Mouse (Mus musculus) heart, embryonic 11.5 days (tissue): Measurements from ENCODE around the gene Gna12. TPM values are rescaled to one million over a fixed set of nuclear protein-coding genes. Genes with fewer than 3 reads are reported as not detected.

Experiments
- ATAC-seq: fragments of 200-750 bp; cut with Nextera tagmentation; replicated peaks from 2 replicates; pipeline ENCODE4 v1.8.0; 2017; ENCODE audit warnings: moderate library complexity; ENCODE audit not compliant: insufficient number of reproducible peaks, low FRiP score, low TSS enrichment
- H3K27ac ChIP-seq: fragments of 300-500 bp; sonication (generic); 2 replicates; pipeline ENCODE4 v1.5.1; 2014; ENCODE audit warnings: mild to moderate bottlenecking, low read depth, low read length
- H3K27me3 ChIP-seq: fragments of 300-500 bp; sonication (generic); 2 replicates; pipeline ENCODE4 v1.6.1; 2014; ENCODE audit warnings: mild to moderate bottlenecking, low read length, mixed read lengths; ENCODE audit not compliant: control insufficient read depth, insufficient read depth
- H3K36me3 ChIP-seq: fragments of 300-500 bp; sonication (generic); 2 replicates; pipeline ENCODE4 v1.6.1; 2014; ENCODE audit warnings: mild to moderate bottlenecking, low read length, moderate library complexity, mixed read lengths; ENCODE audit not compliant: control insufficient read depth, insufficient read depth
- H3K4me1 ChIP-seq: fragments of 300-500 bp; sonication (generic); 2 replicates; pipeline ENCODE4 v1.6.1; 2014; ENCODE audit warnings: low read length; ENCODE audit not compliant: control insufficient read depth, insufficient read depth
- H3K4me2 ChIP-seq: fragments of 300-500 bp; sonication (generic); 2 replicates; pipeline ENCODE4 v1.6.1; 2014; ENCODE audit warnings: mild to moderate bottlenecking, moderate library complexity
- H3K4me3 ChIP-seq: fragments of 300-500 bp; sonication (generic); 2 replicates; pipeline ENCODE4 v1.5.1; 2014; ENCODE audit warnings: low read depth, low read length
- H3K9ac ChIP-seq: fragments of 300-500 bp; sonication (generic); 2 replicates; pipeline ENCODE4 v1.6.1; 2014; ENCODE audit warnings: mild to moderate bottlenecking, low read depth, low read length, moderate library complexity
- H3K9me3 ChIP-seq: fragments of 300-500 bp; sonication (generic); replicated peaks from 2 replicates; pipeline ENCODE4 v1.6.1; 2016; ENCODE audit warnings: low read length; ENCODE audit not compliant: control insufficient read depth
- WGBS: fragments of 180-500 bp; shearing (Covaris S2); extraction: QIAGEN DNeasy Blood & Tissue Kit; methylation state at CpG from one replicate; pipeline ENCODE4 v1.1.7; 2014; ENCODE audit not compliant: insufficient replicate concordance; 5-methylcytosine and 5-hydroxymethylcytosine counted together
- polyA plus RNA-seq: library from polyadenylated mRNA; unstranded; fragments of >200 nt; fragmentation: Nextera tagmentation; extraction: Ambion mirVana; gene quantifications from 2 replicates; pipeline ENCODE4 v1.2.1, GENCODE M21; 2014

Gene Gna12
- polyA plus RNA-seq = 33.1 and 34.0 TPM in 2 replicates

- Histone ChIP-seq H3K9me3 (no peaks in the 10 kb centered on the region), H3K4me2 (peak within 1 kb of the TSS; percentile 91), H3K4me3 (peak within 1 kb of the TSS; percentile 87), H3K4me1 (peaks cover 26% of the 10 kb centered on the region), H3K27me3 (no peaks in the 10 kb centered on the region), H3K36me3 (0 out of 2 replicates have a peak, but pooled peaks cover under 1% of the 10 kb centered on the region), H3K27ac (peak within 1 kb of the TSS; percentile 75), H3K9ac (peak within 1 kb of the TSS; percentile 87)
- ATAC-seq = peak; percentile 98
- under 1% methylated on average over 47 of the region's 49 CpGs for WGBS
These were observed at the start of gene Gna12 for GRCm38 (mm10) chr5:140830314-140831063. Gna12 (minus strand) TSS chr5:140830431.

- H3K9ac ChIP-seq = no peak overlapping the region
- H3K4me3 ChIP-seq = no peak overlapping the region
- WGBS = 57% methylated on average over 6 of the region's 6 CpGs
- no peak overlapping the region for H3K4me2 ChIP-seq
- no peaks in the 10 kb centered on the region; the same call in 1 of the 2 replicates for H3K9me3 ChIP-seq
- H3K4me1 ChIP-seq = no peaks in the 10 kb centered on the region
- ATAC-seq = no peak
- H3K27ac ChIP-seq = no peak overlapping the region
- H3K36me3 ChIP-seq = no peaks in the 10 kb centered on the region
- H3K27me3 ChIP-seq = no peaks in the 10 kb centered on the region
These were observed 48.4 kb upstream of the Gna12 start for GRCm38 (mm10) chr5:140878644-140879043.

DNA sequence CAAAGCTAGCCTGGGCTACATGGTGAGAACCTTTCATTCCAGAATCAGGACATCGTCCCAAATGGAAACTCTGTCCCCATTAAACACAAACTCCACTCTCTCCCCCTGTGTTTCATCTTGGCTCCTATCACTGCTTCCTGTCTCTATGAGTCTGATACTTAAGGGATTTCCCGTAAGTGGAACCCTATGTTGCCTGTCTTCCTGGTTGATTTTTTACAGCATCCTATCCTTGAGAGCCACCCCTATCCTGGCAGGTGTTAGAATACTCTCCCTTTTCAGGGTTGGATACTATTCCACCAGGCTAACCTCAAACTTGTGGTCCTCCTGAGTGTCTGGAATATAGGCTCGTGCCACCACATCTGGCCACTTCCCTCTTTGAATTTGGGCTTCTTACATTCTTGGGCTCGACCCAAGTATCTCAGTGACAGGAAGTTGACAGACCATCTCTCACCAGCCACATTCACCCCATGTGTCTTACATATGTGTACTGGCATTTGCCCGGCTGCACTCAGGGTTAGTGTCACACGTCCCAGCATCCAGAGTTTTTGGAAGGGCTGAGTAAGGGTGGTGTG, 43.6 kb upstream of the Gna12 start:
- H3K27ac ChIP-seq = no peak overlapping the region
- no peaks in the 10 kb centered on the region for H3K36me3 ChIP-seq
- no peaks in the 10 kb centered on the region for H3K27me3 ChIP-seq
- H3K9ac ChIP-seq = no peak overlapping the region
- H3K4me3 ChIP-seq = no peak overlapping the region
- H3K4me1 ChIP-seq = peaks cover 13% of the 10 kb centered on the region
- no peaks in the 10 kb centered on the region; the same call in 1 of the 2 replicates for H3K9me3 ChIP-seq
- WGBS = 77% methylated on average over 6 of the region's 6 CpGs
- ATAC-seq = no peak
- no peak overlapping the region; the same call in 1 of the 2 replicates for H3K4me2 ChIP-seq

GRCm38 (mm10) chr5:140873039-140873551, 42.9 kb upstream of the Gna12 start:
- no peak for ATAC-seq
- WGBS = 7% methylated on average over 18 of the region's 18 CpGs
- Histone ChIP-seq H3K9me3 (no peaks in the 10 kb centered on the region), H3K9ac (peak overlapping the region; percentile 47), H3K4me2 (peak overlapping the region; percentile 59), H3K4me3 (peak overlapping the region; percentile 17), H3K27ac (no peak overlapping the region), H3K36me3 (no peaks in the 10 kb centered on the region), H3K27me3 (no peaks in the 10 kb centered on the region), H3K4me1 (peaks cover 13% of the 10 kb centered on the region)

- Histone ChIP-seq H3K4me1 (peaks cover 13% of the 10 kb centered on the region), H3K9ac (peak overlapping the region; percentile 47), H3K4me3 (peak overlapping the region; percentile 17), H3K27me3 (no peaks in the 10 kb centered on the region), H3K36me3 (no peaks in the 10 kb centered on the region), H3K9me3 (no peaks in the 10 kb centered on the region), H3K4me2 (peak overlapping the region; percentile 59), H3K27ac (no peak overlapping the region)
- WGBS = 16% methylated on average over 11 of the region's 11 CpGs
- no peak for ATAC-seq
These were observed 42.4 kb upstream of the Gna12 start for GRCm38 (mm10) chr5:140872532-140873038.

- H3K4me1 ChIP-seq = peaks cover 13% of the 10 kb centered on the region
- no peaks in the 10 kb centered on the region for H3K36me3 ChIP-seq
- no peak for ATAC-seq
- no peak overlapping the region for H3K4me3 ChIP-seq
- H3K9me3 ChIP-seq = no peaks in the 10 kb centered on the region
- 61% methylated on average over 6 of the region's 6 CpGs for WGBS
- H3K9ac ChIP-seq = no peak overlapping the region
- no peaks in the 10 kb centered on the region for H3K27me3 ChIP-seq
- H3K4me2 ChIP-seq = no peak overlapping the region
- no peak overlapping the region for H3K27ac ChIP-seq
These were observed 41.0 kb upstream of the Gna12 start for GRCm38 (mm10) chr5:140871241-140871640.

DNA sequence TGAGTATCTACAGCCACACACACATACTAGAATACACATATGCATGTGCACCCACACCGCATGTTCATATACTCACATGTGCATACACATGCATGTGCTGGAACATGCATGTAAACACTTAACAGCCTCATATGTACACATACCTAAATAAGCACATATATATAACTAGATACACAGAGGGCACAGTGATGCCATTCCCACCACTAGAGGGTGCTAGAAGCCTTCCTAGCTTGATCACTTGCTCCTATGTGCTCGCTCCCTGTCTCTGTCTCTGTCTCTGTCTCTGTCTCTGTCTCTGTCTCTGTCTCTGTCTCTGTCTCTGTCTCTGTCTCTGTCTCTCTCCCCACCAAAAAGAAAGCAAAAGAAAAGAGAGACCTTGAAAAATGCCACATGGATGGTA, 38.8 kb upstream of the Gna12 start:
- peaks cover 13% of the 10 kb centered on the region for H3K4me1 ChIP-seq
- H3K4me3 ChIP-seq = no peak overlapping the region
- H3K9ac ChIP-seq = no peak overlapping the region
- no peaks in the 10 kb centered on the region for H3K36me3 ChIP-seq
- WGBS = 69% methylated on average over 2 of the region's 2 CpGs
- no peak overlapping the region for H3K4me2 ChIP-seq
- ATAC-seq = no peak
- H3K9me3 ChIP-seq = no peaks in the 10 kb centered on the region
- H3K27ac ChIP-seq = no peak overlapping the region
- no peaks in the 10 kb centered on the region for H3K27me3 ChIP-seq

DNA sequence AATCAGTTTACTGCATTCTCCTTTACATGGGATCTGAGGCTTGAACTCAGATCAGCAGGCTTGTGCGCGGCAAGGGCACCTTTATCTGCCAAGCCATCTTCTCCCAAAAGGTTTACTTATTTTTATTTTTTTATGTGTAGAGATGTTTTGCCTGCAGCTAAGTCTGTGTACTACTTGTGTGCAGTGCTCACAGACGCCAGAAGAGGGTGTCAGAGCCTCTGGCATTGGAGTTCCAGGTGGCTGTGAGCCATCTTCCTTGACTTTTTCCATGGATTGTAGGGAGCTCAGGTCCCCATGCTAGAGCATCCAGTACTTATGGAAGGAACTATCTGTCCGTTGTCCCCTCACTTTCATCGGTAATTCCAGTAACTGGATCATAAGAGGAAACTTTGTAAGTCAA, 29.5 kb upstream of the Gna12 start:
- no peak overlapping the region for H3K4me2 ChIP-seq
- H3K9me3 ChIP-seq = no peaks in the 10 kb centered on the region
- no peak overlapping the region for H3K4me3 ChIP-seq
- WGBS = 75% methylated on average over 5 of the region's 5 CpGs
- no peak overlapping the region for H3K27ac ChIP-seq
- ATAC-seq = no peak
- no peak overlapping the region for H3K9ac ChIP-seq
- no peaks in the 10 kb centered on the region for H3K27me3 ChIP-seq
- no peaks in the 10 kb centered on the region for H3K4me1 ChIP-seq
- no peaks in the 10 kb centered on the region for H3K36me3 ChIP-seq
